ENCODE assay signal across 8 mouse cellular contexts in the genomic region with DNA sequence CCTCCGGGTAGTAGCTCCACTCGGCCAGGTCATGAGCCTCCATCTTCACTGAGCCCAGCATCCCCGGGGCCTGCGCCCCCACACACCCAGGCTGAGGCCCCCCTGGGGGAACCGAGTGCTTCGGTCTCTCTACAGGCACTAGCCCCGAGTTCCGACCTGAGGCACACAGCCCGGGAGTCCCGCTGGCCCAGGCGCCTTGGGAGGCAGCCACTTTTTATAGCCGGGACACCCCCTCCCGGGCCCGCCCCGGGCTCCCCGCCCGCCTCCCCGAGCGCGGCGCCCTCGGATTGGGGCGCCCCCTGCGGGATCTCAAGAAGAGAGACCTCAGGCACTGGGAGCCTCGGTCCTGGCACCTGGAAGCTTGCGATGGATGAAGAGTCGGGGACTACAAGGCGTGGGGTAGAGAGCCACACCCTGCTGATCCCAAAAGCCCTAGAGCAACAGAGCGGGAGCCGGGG. TPM values are rescaled to one million over a fixed set of nuclear protein-coding genes. Genes with fewer than 3 reads are reported as not detected.
DNase-seq lines count a peak whose midpoint lies in the region; ATAC-seq and TF ChIP-seq lines count a peak whose summit lies in the region.
"Had no signal": no experiment of that assay in that cellular context is flagged by ENCODE, and none has a peak within 500 bp of the region (broad histone marks: within the 10 kb centered on the region; RNA-seq: fewer than 3 reads in every experiment).

A gene (minus strand): TSS at position 182 of the 458 bp plus-strand sequence.

- ATAC-seq in G1E (ENCODE audit: extremely low read depth, insufficient number of reproducible peaks, low FRiP score, poor library complexity, severe bottlenecking) = no peak
- peak; percentile 0; the same call in 1 of the 2 replicates for ATAC-seq in forebrain, postnatal 0 days
- ATAC-seq in hindbrain, embryonic 15.5 days (ENCODE audit: low FRiP score, low read depth) = peak; percentile 27
- peak; percentile 25 for ATAC-seq in midbrain, embryonic 15.5 days (replicated peaks)

- H3K4me3 ChIP-seq in G1E (ENCODE audit: low read depth, low read length) = peak within 1 kb of the TSS; percentile 98
- peak within 1 kb of the TSS; percentile 89 for H3K4me3 ChIP-seq in forebrain, postnatal 0 days (ENCODE audit: low read depth, low read length)
- H3K4me3 ChIP-seq in hindbrain, embryonic 15.5 days = peak within 1 kb of the TSS; percentile 81
- H3K4me3 ChIP-seq in midbrain, embryonic 15.5 days = peak within 1 kb of the TSS; percentile 83

- H3K27me3 ChIP-seq in G1E (ENCODE audit: insufficient read depth, low read length) = peaks cover 43% of the 10 kb centered on the region
- H3K27me3 ChIP-seq in forebrain, postnatal 0 days (ENCODE audit: insufficient read depth, low read length) = peaks cover 27% of the 10 kb centered on the region
- H3K27me3 ChIP-seq in hindbrain, embryonic 15.5 days = peaks cover 41% of the 10 kb centered on the region
- peaks cover 37% of the 10 kb centered on the region for H3K27me3 ChIP-seq in midbrain, embryonic 15.5 days (replicated peaks)

- peak within 1 kb of the TSS; percentile 84 for H3K9ac ChIP-seq in forebrain, postnatal 0 days
- peak within 1 kb of the TSS; percentile 81 for H3K9ac ChIP-seq in hindbrain, embryonic 15.5 days
- peak within 1 kb of the TSS; percentile 84 for H3K9ac ChIP-seq in midbrain, embryonic 15.5 days

- WGBS in forebrain, postnatal 0 days = 6% methylated on average over 30 of the region's 30 CpGs
- 4% methylated on average over 30 of the region's 30 CpGs for WGBS in hindbrain, embryonic 15.5 days
- WGBS in midbrain, embryonic 15.5 days = 4% methylated on average over 30 of the region's 30 CpGs

- H3K9me3 ChIP-seq in G1E (replicated peaks) = no peaks in the 10 kb centered on the region
- H3K9me3 ChIP-seq in forebrain, postnatal 0 days (ENCODE audit: low read length) = no peaks in the 10 kb centered on the region
- H3K9me3 ChIP-seq in hindbrain, embryonic 15.5 days = no peaks in the 10 kb centered on the region
- no peaks in the 10 kb centered on the region for H3K9me3 ChIP-seq in midbrain, embryonic 15.5 days

- H3K4me1 ChIP-seq in G1E (ENCODE audit: insufficient read depth, low read depth, low read length) = peaks cover 43% of the 10 kb centered on the region
- peaks cover 3% of the 10 kb centered on the region; the same call in 1 of the 2 replicates for H3K4me1 ChIP-seq in forebrain, postnatal 0 days (ENCODE audit: insufficient read depth)
- H3K4me1 ChIP-seq in hindbrain, embryonic 15.5 days (replicated peaks) = peaks cover 17% of the 10 kb centered on the region
- H3K4me1 ChIP-seq in midbrain, embryonic 15.5 days = peaks cover 21% of the 10 kb centered on the region

- peak within 1 kb of the TSS; percentile 84 for H3K4me2 ChIP-seq in forebrain, postnatal 0 days (ENCODE audit: low read depth)
- peak within 1 kb of the TSS; percentile 64 for H3K4me2 ChIP-seq in hindbrain, embryonic 15.5 days
- peak within 1 kb of the TSS; percentile 61 for H3K4me2 ChIP-seq in midbrain, embryonic 15.5 days

- TF ChIP-seq CTCF in G1E (IDR thresholded peaks at IDR 0.05; ENCODE audit: low read depth, low read length) = no peak
- TF ChIP-seq CTCF in forebrain, postnatal 0 days (IDR thresholded peaks at IDR 0.05; ENCODE audit: low read depth) = peak; percentile 23; the same call in 1 of the 2 replicates

- H3K36me3 ChIP-seq in G1E (replicated peaks) = peaks cover 19% of the 10 kb centered on the region
- no peaks in the 10 kb centered on the region for H3K36me3 ChIP-seq in forebrain, postnatal 0 days (ENCODE audit: insufficient read depth)
- H3K36me3 ChIP-seq in hindbrain, embryonic 15.5 days = no peaks in the 10 kb centered on the region
- no peaks in the 10 kb centered on the region for H3K36me3 ChIP-seq in midbrain, embryonic 15.5 days (replicated peaks)

- DNase-seq in G1E (ENCODE audit: low spot score) (no peak), liver (peak; percentile 70)
- DNase-seq in adrenal gland, postnatal 25 days = peak; percentile 47
- DNase-seq in forebrain, postnatal 0 days = no peak
- DNase-seq in thymus, postnatal 4 days = peak; percentile 69

- peak within 1 kb of the TSS; percentile 69 for H3K27ac ChIP-seq in forebrain, postnatal 0 days (ENCODE audit: low read depth, low read length)
- peak within 1 kb of the TSS; percentile 66 for H3K27ac ChIP-seq in hindbrain, embryonic 15.5 days (replicated peaks)
- peak within 1 kb of the TSS; percentile 66 for H3K27ac ChIP-seq in midbrain, embryonic 15.5 days

RNA-seq across cellular contexts. Expression of the gene that starts here (rescaled TPM):
- total RNA-seq in G1E (2014; fragmentation: Nextera tagmentation) (not detected in 2 replicates), G1E (2017) (not detected in 2 replicates)
- 0.03 TPM in 1 of 2 replicates, not detected in the other for polyA plus RNA-seq in G1E (2012)
- total RNA-seq in adrenal gland, postnatal 25 days (2021) = 0.76 TPM in 1 of 2 replicates, not detected in the other
- not detected in 2 replicates for total RNA-seq in forebrain, postnatal 0 days (2014; rRNA removed)
- polyA plus RNA-seq in forebrain, postnatal 0 days (2015; fragmentation: Nextera tagmentation; extraction: Ambion mirVana) = not detected in 2 replicates
- 0.08 TPM in 1 of 2 replicates, not detected in the other for polyA plus RNA-seq in hindbrain, embryonic 15.5 days (2015; fragmentation: Nextera tagmentation; extraction: Ambion mirVana)
- not detected in 2 replicates for polyA plus RNA-seq in midbrain, embryonic 15.5 days (2015; fragmentation: Nextera tagmentation; extraction: Ambion mirVana)
- total RNA-seq: left cerebral cortex, adult 8-10 months had no signal

Comparison
In these comparisons a context has a peak if more than half of its experiments do, and no peak if none do; other contexts are left out.
1. Peak in DNase-seq in adrenal gland, postnatal 25 days; RNA of the gene not detected or under 1 TPM.
2. Peak in ATAC-seq, H3K4me3 ChIP-seq, H3K27ac ChIP-seq, H3K9ac ChIP-seq and H3K4me2 ChIP-seq in forebrain, postnatal 0 days; RNA of the gene not detected or under 1 TPM.
3. Peak in ATAC-seq, H3K4me3 ChIP-seq, H3K27ac ChIP-seq, H3K9ac ChIP-seq and H3K4me2 ChIP-seq in hindbrain, embryonic 15.5 days; RNA of the gene not detected or under 1 TPM.
4. Peak in ATAC-seq, H3K4me3 ChIP-seq, H3K27ac ChIP-seq, H3K9ac ChIP-seq and H3K4me2 ChIP-seq in midbrain, embryonic 15.5 days; RNA of the gene not detected or under 1 TPM.
5. DNase-seq: peak in liver (single experiment) and thymus, postnatal 4 days (single experiment); none in G1E (single experiment) and forebrain, postnatal 0 days (single experiment).
6. Peak in every context shown above with its lines, with median percentiles within 50 percentile points of each other: H3K4me3 ChIP-seq, H3K27ac ChIP-seq, H3K4me2 ChIP-seq and H3K9ac ChIP-seq.